Comparison of ENCODE assay signal across 27 mouse cellular contexts in genomic region chr10:76246601-76247000, GRCm38 (mm10). TPM values are rescaled to one million over a fixed set of nuclear protein-coding genes. Genes with fewer than 3 reads are reported as not detected.
DNase-seq lines count a peak whose midpoint lies in the region; ATAC-seq and TF ChIP-seq lines count a peak whose summit lies in the region.
"Had no signal": no experiment of that assay in that cellular context is flagged by ENCODE, and none has a peak within 500 bp of the region (broad histone marks: within the 10 kb centered on the region; RNA-seq: fewer than 3 reads in every experiment).

No protein-coding gene starts in this region.

- dilution Hi-C loops in CH12.LX (cut with MboI; ENCODE audit: extremely low pct_ligation_motif_present, extremely low pct_unique_long_range_greater_than_20kb, low sequenced_read_pairs) = no loop called here

- no peaks in the 10 kb centered on the region for H3K9me3 ChIP-seq in kidney, embryonic 16.5 days (ENCODE audit: low read length)
- H3K9me3 ChIP-seq in CH12.LX (replicated peaks; ENCODE audit: low read length) = no peaks in the 10 kb centered on the region
- H3K9me3 ChIP-seq: heart, embryonic 10.5 days; limb, embryonic 12.5 days; liver, embryonic 13.5 days; neural tube, embryonic 15.5 days had no signal

- no peak for TF ChIP-seq CTCF in kidney, adult 2 months (conservative IDR thresholded peaks at IDR 0.05; ENCODE audit: insufficient read depth, insufficient read length, low read depth, low read length)
- no peak for TF ChIP-seq CTCF in CH12.LX (conservative IDR thresholded peaks at IDR 0.05 in 1 of 2, IDR thresholded peaks at IDR 0.05 in 1 of 2; ENCODE audit: low read depth in 2 of 2, low read length in 2 of 2)

- no peak overlapping the region for H3K4me3 ChIP-seq in kidney, embryonic 16.5 days (ENCODE audit: low read length)
- H3K4me3 ChIP-seq in kidney, adult 2 months (ENCODE audit: insufficient read depth, low read depth, low read length) = no peak overlapping the region
- no peak overlapping the region for H3K4me3 ChIP-seq in CH12.LX (replicated peaks in 1 of 3; ENCODE audit: low read depth in 2 of 3, low read length in 2 of 3, poor library complexity in 1 of 3)
- H3K4me3 ChIP-seq: erythroblast, embryonic 14.5 days; heart, embryonic 10.5 days; limb, embryonic 12.5 days; liver, embryonic 13.5 days; neural tube, embryonic 15.5 days had no signal

- 40% methylated on average over 4 of the region's 4 CpGs for WGBS in kidney, embryonic 16.5 days
- 55% methylated on average over 4 of the region's 4 CpGs for WGBS in kidney, adult 2 months

- TF ChIP-seq EP300 in CH12.LX (IDR thresholded peaks at IDR 0.05; ENCODE audit: low read length) = no peak

- no peak for TF ChIP-seq POLR2A in kidney, adult 2 months (IDR thresholded peaks at IDR 0.05; ENCODE audit: low read depth, low read length)
- TF ChIP-seq POLR2A in CH12.LX (IDR thresholded peaks at IDR 0.05; ENCODE audit: low read depth, low read length) = no peak

- no peak overlapping the region for H3K9ac ChIP-seq in kidney, embryonic 16.5 days (replicated peaks; ENCODE audit: low read length)
- no peak overlapping the region for H3K9ac ChIP-seq in CH12.LX (ENCODE audit: insufficient read depth, low read depth)
- H3K9ac ChIP-seq: limb, embryonic 12.5 days; liver, embryonic 13.5 days; lung, embryonic 14.5 days; neural tube, embryonic 15.5 days had no signal

- no peak overlapping the region for H3K27ac ChIP-seq in kidney, embryonic 16.5 days (ENCODE audit: low read length)
- no peak overlapping the region for H3K27ac ChIP-seq in kidney, adult 2 months (ENCODE audit: insufficient read depth, low read depth, low read length)
- no peak overlapping the region for H3K27ac ChIP-seq in CH12.LX (ENCODE audit: insufficient read depth, low read depth)
- H3K27ac ChIP-seq: limb, embryonic 12.5 days; liver, embryonic 13.5 days; neural tube, embryonic 15.5 days; stomach, postnatal 0 days had no signal

- no peaks in the 10 kb centered on the region for H3K27me3 ChIP-seq in kidney, embryonic 16.5 days (ENCODE audit: insufficient read depth, low read length)
- H3K27me3 ChIP-seq in kidney, adult 2 months (replicated peaks; ENCODE audit: control insufficient read depth, insufficient read depth, low read length) = no peaks in the 10 kb centered on the region
- no peaks in the 10 kb centered on the region for H3K27me3 ChIP-seq in CH12.LX (replicated peaks)
- H3K27me3 ChIP-seq: limb, embryonic 12.5 days; liver, embryonic 13.5 days; neural tube, embryonic 15.5 days had no signal

- H3K4me1 ChIP-seq in kidney, embryonic 16.5 days (ENCODE audit: insufficient read depth, low read length) = no peaks in the 10 kb centered on the region
- H3K4me1 ChIP-seq in kidney, adult 2 months (ENCODE audit: control insufficient read depth, insufficient read depth, low read length) = no peaks in the 10 kb centered on the region
- H3K4me1 ChIP-seq in CH12.LX (ENCODE audit: control insufficient read depth in 1 of 2, insufficient read depth in 2 of 2) = peaks cover 0 to 6% of the 10 kb centered on the region in 2 experiments; a peak in 1 of 4 replicates
- H3K4me1 ChIP-seq: limb, embryonic 12.5 days; liver, embryonic 13.5 days; neural tube, embryonic 15.5 days had no signal

- TF ChIP-seq RAD21 in CH12.LX (IDR thresholded peaks at IDR 0.05; ENCODE audit: low read depth, low read length) = no peak

- no peaks in the 10 kb centered on the region for H3K36me3 ChIP-seq in kidney, embryonic 16.5 days (ENCODE audit: insufficient read depth, low read length)
- H3K36me3 ChIP-seq in kidney, adult 2 months (ENCODE audit: control insufficient read depth, insufficient read depth, low read length) = no peaks in the 10 kb centered on the region
- no peaks in the 10 kb centered on the region for H3K36me3 ChIP-seq in CH12.LX (replicated peaks in 1 of 2; ENCODE audit: control insufficient read depth in 1 of 2, insufficient read depth in 1 of 2, low read length in 1 of 2)
- H3K36me3 ChIP-seq: heart, embryonic 10.5 days; limb, embryonic 12.5 days; liver, embryonic 13.5 days; neural tube, embryonic 15.5 days had no signal

- DNase-seq in heart, adult 11 months = peak; percentile 70
- no peak for DNase-seq in heart, postnatal 4 days
- DNase-seq in kidney, adult 2 months = no peak
- DNase-seq in CH12.LX (ENCODE audit: extremely low read depth) = no peak
- DNase-seq in embryo, embryonic 11 days = peak; percentile 21
- DNase-seq in T-cell, adult 2 months (ENCODE audit: low spot score) = no peak
- no peak for DNase-seq in retina, postnatal 1 day
- DNase-seq: adrenal gland, adult 8-10 months; cerebellum, adult 18-20 months; cerebellum, postnatal 14 days; kidney, postnatal 14 days; layer of hippocampus, postnatal 36 days; liver, embryonic 13.5 days; lung, embryonic 14.5 days; midbrain, embryonic 14.5 days; thymus, adult 2 months; thymus, postnatal 4 days had no signal

- H3K79me2 ChIP-seq in CH12.LX (replicated peaks; ENCODE audit: control insufficient read depth, extremely low read depth, insufficient read depth, poor library complexity, severe bottlenecking) = no peaks in the 10 kb centered on the region

- in situ Hi-C loops in CH12.LX (cut with MboI; ENCODE audit: low pct_ligation_motif_present, low pct_unique_long_range_greater_than_20kb, low sequenced_read_pairs) = no loop called here

- 0 out of 2 replicates have a peak, but pooled peaks have one; percentile 27 for ATAC-seq in kidney, embryonic 16.5 days (ENCODE audit: low FRiP score, low TSS enrichment)
- ATAC-seq: activated CD4-positive, CD25-positive, alpha-beta regulatory T cell, adult 4 months; forebrain, embryonic 14.5 days had no signal

- H3K4me2 ChIP-seq in kidney, embryonic 16.5 days (replicated peaks; ENCODE audit: low read depth, low read length) = no peak overlapping the region
- peak overlapping the region; percentile 1; the same call in 1 of the 2 replicates for H3K4me2 ChIP-seq in CH12.LX (ENCODE audit: insufficient read depth, low read depth, poor library complexity, severe bottlenecking)
- H3K4me2 ChIP-seq: limb, embryonic 12.5 days; liver, embryonic 13.5 days; lung, embryonic 14.5 days; neural tube, embryonic 15.5 days had no signal

TF ChIP-seq in CH12.LX, 34 proteins besides CTCF, POLR2A, EP300 and RAD21:
- no peak for TF ChIP-seq E2F4 (IDR thresholded peaks at IDR 0.05; ENCODE audit: insufficient replicate concordance, low read depth, low read length)
- TF ChIP-seq ZMIZ1 (IDR thresholded peaks at IDR 0.05; ENCODE audit: low read depth, low read length) = no peak
- no peak for TF ChIP-seq MAX (IDR thresholded peaks at IDR 0.05; ENCODE audit: low read length)
- TF ChIP-seq MAFK (IDR thresholded peaks at IDR 0.05; ENCODE audit: insufficient replicate concordance, low read length) = no peak
- TF ChIP-seq RCOR1 (conservative IDR thresholded peaks at IDR 0.05; ENCODE audit: low read depth, low read length) = no peak
- no peak for TF ChIP-seq CHD1 (IDR thresholded peaks at IDR 0.05; ENCODE audit: low read depth, low read length)
- no peak for TF ChIP-seq MXI1 (IDR thresholded peaks at IDR 0.05; ENCODE audit: low read depth, low read length)
- no peak for TF ChIP-seq USF1 (IDR thresholded peaks at IDR 0.05; ENCODE audit: low read depth, low read length)
- no peak for TF ChIP-seq MEF2A (IDR thresholded peaks at IDR 0.05; ENCODE audit: borderline replicate concordance, low read depth, low read length)
- no peak for TF ChIP-seq POLR2AphosphoS2 (IDR thresholded peaks at IDR 0.05; ENCODE audit: low read depth, low read length)
- no peak for TF ChIP-seq TBP (conservative IDR thresholded peaks at IDR 0.05; ENCODE audit: low read depth, low read length)
- TF ChIP-seq ZNF384 (IDR thresholded peaks at IDR 0.05; ENCODE audit: low read depth, low read length) = no peak
- TF ChIP-seq NRF1 (IDR thresholded peaks at IDR 0.05; ENCODE audit: low read depth, low read length) = no peak
TF ChIP-seq in CH12.LX: peak in this region for 0.

RNA-seq across cellular contexts. Expression of gene S100b, which starts 7.1 kb away (rescaled TPM):
- total RNA-seq in heart, postnatal 4 days (2021) = 1 to 10 TPM; 1.2 to 1.9 TPM
- polyA plus RNA-seq in kidney, embryonic 16.5 days (2015; fragmentation: Nextera tagmentation; extraction: Ambion mirVana) = 0.45 and 0.54 TPM in 2 replicates
- 1.1 and 1.5 TPM in 2 replicates for polyA plus RNA-seq in kidney, adult 2 months (2012; rRNA removed)
- total RNA-seq in CH12.LX (2012; rRNA removed) (not detected in 2 replicates), CH12.LX (2014; rRNA removed) (not detected in 2 replicates)
- polyA plus RNA-seq in CH12.LX (2012; ENCODE audit: insufficient read length, low read depth) = not detected in 2 replicates
- total RNA-seq: hematopoietic stem cell, adult 5-6 weeks; MEL had no signal
- polyA plus RNA-seq: activated CD4-positive, CD25-positive, alpha-beta regulatory T cell, adult 4 months; erythroblast, embryonic 14.5 days; liver, embryonic 13.5 days; lung, embryonic 14.5 days had no signal

RNA-seq across cellular contexts. Expression of gene Prmt2, which starts 8.9 kb away (rescaled TPM):
- 10 to 100 TPM; 23.8 to 26.5 TPM for total RNA-seq in heart, postnatal 4 days (2021)
- polyA plus RNA-seq in kidney, embryonic 16.5 days (2015; fragmentation: Nextera tagmentation; extraction: Ambion mirVana) = 63.1 and 69.9 TPM in 2 replicates
- polyA plus RNA-seq in kidney, adult 2 months (2012; rRNA removed) = 28.7 and 30.0 TPM in 2 replicates
- 11.3 and 14.4 TPM in 2 replicates for total RNA-seq in CH12.LX (2012; rRNA removed)
- total RNA-seq in CH12.LX (2014; rRNA removed) = 6.1 and 6.4 TPM in 2 replicates
- 14.9 and 15.0 TPM in 2 replicates for polyA plus RNA-seq in CH12.LX (2012; ENCODE audit: insufficient read length, low read depth)

Comparison
In these comparisons a context has a peak if more than half of its experiments do, and no peak if none do; other contexts are left out.
1. DNase-seq: peak in heart, adult 11 months (single experiment) and embryo, embryonic 11 days (single experiment); none in heart, postnatal 4 days (single experiment), kidney, adult 2 months (single experiment), CH12.LX (single experiment), T-cell, adult 2 months (single experiment) and retina, postnatal 1 day (single experiment).